Comparison of ENCODE assay signal across 8 mouse cellular contexts in genomic region chr7:38085573-38086211, GRCm38 (mm10). TPM values are rescaled to one million over a fixed set of nuclear protein-coding genes. Genes with fewer than 3 reads are reported as not detected.
DNase-seq lines count a peak whose midpoint lies in the region; ATAC-seq lines count a peak whose summit lies in the region.

No protein-coding gene starts in this region.

- H3K27ac ChIP-seq in embryonic facial prominence, embryonic 12.5 days = no peak overlapping the region; the same call in 1 of the 2 replicates
- H3K27ac ChIP-seq in lung, embryonic 16.5 days (ENCODE audit: low read length) = no peak overlapping the region

- H3K4me3 ChIP-seq in embryonic facial prominence, embryonic 12.5 days = peak overlapping the region; percentile 43
- H3K4me3 ChIP-seq in lung, embryonic 16.5 days (ENCODE audit: low read length) = peak overlapping the region; percentile 50

- peak overlapping the region; percentile 73 for H3K4me2 ChIP-seq in embryonic facial prominence, embryonic 12.5 days (replicated peaks)
- H3K4me2 ChIP-seq in lung, embryonic 16.5 days (ENCODE audit: low read depth, low read length) = peak overlapping the region; percentile 70

- no peaks in the 10 kb centered on the region for H3K27me3 ChIP-seq in embryonic facial prominence, embryonic 12.5 days
- no peaks in the 10 kb centered on the region for H3K27me3 ChIP-seq in lung, embryonic 16.5 days (ENCODE audit: control insufficient read depth, insufficient read depth, low read depth, low read length)

- H3K9ac ChIP-seq in embryonic facial prominence, embryonic 12.5 days = peak overlapping the region; percentile 46; the same call in 1 of the 2 replicates
- H3K9ac ChIP-seq in lung, embryonic 16.5 days (ENCODE audit: low read length) = peak overlapping the region; percentile 29; the same call in 1 of the 2 replicates

- under 1% methylated on average over 35 of the region's 35 CpGs for WGBS in embryonic facial prominence, embryonic 12.5 days
- WGBS in lung, embryonic 16.5 days = 1% methylated on average over 35 of the region's 35 CpGs

- ATAC-seq in embryonic facial prominence, embryonic 12.5 days (ENCODE audit: insufficient number of reproducible peaks, insufficient read depth, low FRiP score, low TSS enrichment) = peak; percentile 43
- ATAC-seq in lung, embryonic 16.5 days (ENCODE audit: low read depth) = peak; percentile 32
- ATAC-seq in neutrophil, adult 5-6 weeks (ENCODE audit: extremely low read depth, insufficient number of reproducible peaks, low FRiP score, poor library complexity, severe bottlenecking) = peak; percentile 4; the same call in 1 of the 2 replicates

- H3K9me3 ChIP-seq in embryonic facial prominence, embryonic 12.5 days = no peaks in the 10 kb centered on the region
- no peaks in the 10 kb centered on the region for H3K9me3 ChIP-seq in lung, embryonic 16.5 days (ENCODE audit: control insufficient read depth, low read length)

- peaks cover 18% of the 10 kb centered on the region for H3K4me1 ChIP-seq in embryonic facial prominence, embryonic 12.5 days
- H3K4me1 ChIP-seq in lung, embryonic 16.5 days (replicated peaks; ENCODE audit: control insufficient read depth, insufficient read depth, low read length) = peaks cover 9% of the 10 kb centered on the region

- H3K36me3 ChIP-seq in embryonic facial prominence, embryonic 12.5 days = no peaks in the 10 kb centered on the region
- H3K36me3 ChIP-seq in lung, embryonic 16.5 days (ENCODE audit: control insufficient read depth, insufficient read depth, low read length) = no peaks in the 10 kb centered on the region

- peak; percentile 59 to 64 for DNase-seq in B cell, adult 2 months
- DNase-seq in adrenal gland, postnatal 10 days = peak; percentile 76
- peak; percentile 63 to 64 for DNase-seq in heart, adult 9 months (ENCODE audit: low spot score in 2 of 2)
- peak; percentile 69 for DNase-seq in kidney, adult 9 months
- peak; percentile 74 for DNase-seq in thymus, postnatal 25 days

RNA-seq across cellular contexts. Expression of gene Ccne1, which starts 21.6 kb away (rescaled TPM):
- 10 to 100 TPM; 10.0 to 10.8 TPM for total RNA-seq in adrenal gland, postnatal 10 days (2021)
- polyA plus RNA-seq in embryonic facial prominence, embryonic 12.5 days (2016; fragmentation: Nextera tagmentation; extraction: Ambion mirVana) = 73.4 and 75.3 TPM in 2 replicates
- 40.6 and 48.5 TPM in 2 replicates for polyA plus RNA-seq in lung, embryonic 16.5 days (2015; fragmentation: Nextera tagmentation; extraction: Ambion mirVana)
- 5.6 and 8.6 TPM in 2 replicates for total RNA-seq in neutrophil, adult 5-6 weeks (2017)
